Mouse (Mus musculus) heart, embryonic 11.5 days (tissue): Measurements from ENCODE around the gene Psma3. TPM values are rescaled to one million over a fixed set of nuclear protein-coding genes. Genes with fewer than 3 reads are reported as not detected.
A peak's percentile ranks its signal among the peaks of the same experiment; 100 is the strongest.

Source experiments
- ATAC-seq: fragments of 200-750 bp; cut with Nextera tagmentation; replicated peaks from 2 replicates; pipeline ENCODE4 v1.8.0; 2017; ENCODE audit warnings: moderate library complexity; ENCODE audit not compliant: insufficient number of reproducible peaks, low FRiP score, low TSS enrichment
- H3K27ac ChIP-seq: fragments of 300-500 bp; sonication (generic); 2 replicates; pipeline ENCODE4 v1.5.1; 2014; ENCODE audit warnings: mild to moderate bottlenecking, low read depth, low read length
- H3K27me3 ChIP-seq: fragments of 300-500 bp; sonication (generic); 2 replicates; pipeline ENCODE4 v1.6.1; 2014; ENCODE audit warnings: mild to moderate bottlenecking, low read length, mixed read lengths; ENCODE audit not compliant: control insufficient read depth, insufficient read depth
- H3K36me3 ChIP-seq: fragments of 300-500 bp; sonication (generic); 2 replicates; pipeline ENCODE4 v1.6.1; 2014; ENCODE audit warnings: mild to moderate bottlenecking, low read length, moderate library complexity, mixed read lengths; ENCODE audit not compliant: control insufficient read depth, insufficient read depth
- H3K4me1 ChIP-seq: fragments of 300-500 bp; sonication (generic); 2 replicates; pipeline ENCODE4 v1.6.1; 2014; ENCODE audit warnings: low read length; ENCODE audit not compliant: control insufficient read depth, insufficient read depth
- H3K4me2 ChIP-seq: fragments of 300-500 bp; sonication (generic); 2 replicates; pipeline ENCODE4 v1.6.1; 2014; ENCODE audit warnings: mild to moderate bottlenecking, moderate library complexity
- H3K4me3 ChIP-seq: fragments of 300-500 bp; sonication (generic); 2 replicates; pipeline ENCODE4 v1.5.1; 2014; ENCODE audit warnings: low read depth, low read length
- H3K9ac ChIP-seq: fragments of 300-500 bp; sonication (generic); 2 replicates; pipeline ENCODE4 v1.6.1; 2014; ENCODE audit warnings: mild to moderate bottlenecking, low read depth, low read length, moderate library complexity
- H3K9me3 ChIP-seq: fragments of 300-500 bp; sonication (generic); replicated peaks from 2 replicates; pipeline ENCODE4 v1.6.1; 2016; ENCODE audit warnings: low read length; ENCODE audit not compliant: control insufficient read depth
- WGBS: fragments of 180-500 bp; shearing (Covaris S2); extraction: QIAGEN DNeasy Blood & Tissue Kit; methylation state at CpG from one replicate; pipeline ENCODE4 v1.1.7; 2014; ENCODE audit not compliant: insufficient replicate concordance; 5-methylcytosine and 5-hydroxymethylcytosine counted together
- polyA plus RNA-seq: library from polyadenylated mRNA; unstranded; fragments of >200 nt; fragmentation: Nextera tagmentation; extraction: Ambion mirVana; gene quantifications from 2 replicates; pipeline ENCODE4 v1.2.1, GENCODE M21; 2014

Gene Psma3
- polyA plus RNA-seq, 1 experiment from 2014 or later = 474 TPM

DNA sequence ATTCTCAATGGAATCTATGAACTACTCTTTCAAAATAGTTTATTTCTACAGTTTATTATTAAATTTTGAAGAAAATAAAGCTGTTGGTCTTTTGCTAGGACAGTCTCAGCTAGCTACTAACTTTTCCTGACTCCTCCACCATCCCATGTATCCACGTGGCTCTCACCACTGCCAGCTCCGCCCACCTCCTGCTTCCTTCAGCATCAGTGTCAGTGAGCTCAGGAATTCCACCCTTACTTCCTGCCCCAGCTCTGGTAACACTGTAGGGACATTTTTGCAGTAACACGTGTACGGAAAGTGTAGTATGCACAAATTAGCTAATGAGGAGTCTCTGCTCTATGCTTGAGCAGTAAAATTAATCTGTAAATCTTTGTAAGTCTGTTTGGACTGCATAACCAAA is 35.3 kb downstream of the Psma3 start:
- WGBS = 41% methylated on average over 4 of the region's 4 CpGs
- no peaks in the 10 kb centered on the region for H3K9me3 ChIP-seq
- ATAC-seq = no peak; the same call in 1 of the 2 replicates
- no peak overlapping the region for H3K27ac ChIP-seq
- peaks cover 31% of the 10 kb centered on the region for H3K4me1 ChIP-seq
- H3K27me3 ChIP-seq = no peaks in the 10 kb centered on the region
- no peak overlapping the region for H3K4me3 ChIP-seq
- no peak overlapping the region for H3K4me2 ChIP-seq
- no peak overlapping the region for H3K9ac ChIP-seq
- peaks cover 21% of the 10 kb centered on the region for H3K36me3 ChIP-seq

DNA sequence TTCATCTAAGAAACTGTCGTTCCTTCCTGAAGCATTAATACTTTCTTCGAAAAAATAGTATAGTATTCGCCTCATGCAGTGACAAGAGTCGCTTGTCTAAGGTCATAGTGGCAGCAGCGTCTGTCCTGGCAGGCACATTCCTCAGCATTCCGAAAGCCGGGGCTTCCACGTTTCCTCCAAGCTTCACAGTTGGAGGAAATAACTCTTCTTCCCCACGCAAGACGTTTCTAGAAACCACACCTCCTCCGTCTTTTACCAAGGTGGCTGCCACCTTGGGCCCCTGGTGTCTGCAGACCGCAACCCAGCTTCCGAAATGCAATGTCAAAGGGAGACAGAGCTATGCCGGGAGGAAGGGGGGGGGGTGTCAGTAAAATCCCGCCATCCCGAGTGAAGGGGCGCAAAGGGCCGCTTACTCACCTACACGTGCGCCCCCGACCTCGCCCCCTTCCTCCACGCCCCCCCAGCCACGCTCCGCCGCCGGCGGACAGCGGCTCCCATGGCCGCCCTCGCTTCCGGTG is 40.5 kb downstream of the Psma3 start:
- Histone ChIP-seq H3K36me3 (peaks cover 3% of the 10 kb centered on the region; the same call in 1 of the 2 replicates), H3K27me3 (no peaks in the 10 kb centered on the region), H3K9me3 (no peaks in the 10 kb centered on the region), H3K9ac (peak overlapping the region; percentile 86), H3K4me1 (peaks cover 25% of the 10 kb centered on the region), H3K4me3 (peak overlapping the region; percentile 99), H3K27ac (peak overlapping the region; percentile 98), H3K4me2 (peak overlapping the region; percentile 82)
- ATAC-seq = peak; percentile 78
- WGBS = under 1% methylated on average over 31 of the region's 32 CpGs

DNA sequence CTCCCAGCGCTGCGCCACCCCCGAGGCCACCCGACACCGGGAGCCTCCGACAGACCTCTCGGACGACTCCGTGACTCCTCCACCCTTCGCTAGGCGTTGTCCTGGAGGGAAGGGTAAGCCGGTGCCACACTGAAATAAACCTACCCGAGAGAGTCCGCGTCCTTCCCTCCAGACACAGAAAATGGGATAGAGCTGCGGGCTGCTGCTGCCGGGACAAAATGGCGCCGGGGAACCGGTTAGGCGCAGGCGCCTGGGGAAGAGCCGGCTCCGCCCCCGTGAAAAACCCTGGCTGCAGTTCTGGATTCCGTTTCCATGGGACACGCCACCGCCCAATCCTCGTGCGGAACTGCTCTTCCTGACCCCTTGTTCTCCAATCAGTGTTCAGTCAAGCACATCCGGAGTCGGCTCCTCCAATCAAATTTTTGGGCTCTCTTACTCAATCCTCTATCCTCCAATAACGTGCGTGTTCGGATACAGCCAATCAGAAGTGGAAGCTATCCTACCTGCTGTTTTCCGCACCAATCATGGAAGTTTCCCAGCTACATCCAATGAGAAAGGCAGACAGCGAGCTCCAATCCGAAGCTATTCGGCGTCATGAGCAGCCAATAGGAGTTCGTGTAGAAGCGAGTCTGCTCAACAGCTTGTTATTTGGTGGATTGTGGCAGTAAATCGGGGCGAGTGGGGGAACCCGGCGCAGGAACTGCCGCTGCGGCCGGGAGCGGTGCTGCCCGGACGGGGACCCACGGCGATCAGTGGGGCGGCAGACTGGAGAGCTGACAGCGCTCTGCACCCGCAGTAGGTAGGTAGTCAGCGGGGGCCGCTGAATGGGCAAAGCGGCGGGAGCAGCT is 41.2 kb downstream of the Psma3 start, which contains the start of gene Arid4a:
TSS of gene Arid4a (plus strand) at position 628 of the 848 bp plus-strand sequence.
- H3K27ac ChIP-seq = peak within 1 kb of the TSS; percentile 98
- WGBS = under 1% methylated on average over 61 of the region's 61 CpGs
- peak; percentile 98 for ATAC-seq
- H3K4me3 ChIP-seq = peak within 1 kb of the TSS; percentile 99
- no peaks in the 10 kb centered on the region for H3K9me3 ChIP-seq
- peak within 1 kb of the TSS; percentile 90 for H3K9ac ChIP-seq
- H3K4me1 ChIP-seq = peaks cover 22% of the 10 kb centered on the region
- H3K27me3 ChIP-seq = no peaks in the 10 kb centered on the region
- peaks cover 2% of the 10 kb centered on the region; the same call in 1 of the 2 replicates for H3K36me3 ChIP-seq
- peak within 1 kb of the TSS; percentile 82 for H3K4me2 ChIP-seq

DNA sequence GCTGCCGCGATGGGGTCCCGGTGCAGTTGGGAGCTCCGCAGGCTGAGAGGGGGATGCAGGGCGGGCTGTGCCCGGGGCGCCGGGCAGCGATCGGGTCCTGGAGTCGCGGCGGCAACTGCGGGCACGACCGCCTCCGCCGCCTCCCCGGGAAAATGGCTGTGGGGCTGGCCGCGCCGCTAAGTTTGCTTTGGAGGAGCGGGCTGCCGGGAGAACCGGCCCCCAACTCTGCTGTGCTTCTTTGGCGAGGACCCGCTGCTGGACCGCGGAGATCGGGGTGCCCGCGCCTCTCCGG is 41.7 kb downstream of the Psma3 start:
- Histone ChIP-seq H3K4me1 (peaks cover 22% of the 10 kb centered on the region), H3K27ac (peak overlapping the region; percentile 94), H3K27me3 (no peaks in the 10 kb centered on the region), H3K4me3 (peak overlapping the region; percentile 99), H3K36me3 (peaks cover 2% of the 10 kb centered on the region; the same call in 1 of the 2 replicates), H3K9me3 (no peaks in the 10 kb centered on the region), H3K9ac (peak overlapping the region; percentile 90), H3K4me2 (peak overlapping the region; percentile 76)
- no peak for ATAC-seq
- WGBS = under 1% methylated on average over 29 of the region's 33 CpGs

DNA sequence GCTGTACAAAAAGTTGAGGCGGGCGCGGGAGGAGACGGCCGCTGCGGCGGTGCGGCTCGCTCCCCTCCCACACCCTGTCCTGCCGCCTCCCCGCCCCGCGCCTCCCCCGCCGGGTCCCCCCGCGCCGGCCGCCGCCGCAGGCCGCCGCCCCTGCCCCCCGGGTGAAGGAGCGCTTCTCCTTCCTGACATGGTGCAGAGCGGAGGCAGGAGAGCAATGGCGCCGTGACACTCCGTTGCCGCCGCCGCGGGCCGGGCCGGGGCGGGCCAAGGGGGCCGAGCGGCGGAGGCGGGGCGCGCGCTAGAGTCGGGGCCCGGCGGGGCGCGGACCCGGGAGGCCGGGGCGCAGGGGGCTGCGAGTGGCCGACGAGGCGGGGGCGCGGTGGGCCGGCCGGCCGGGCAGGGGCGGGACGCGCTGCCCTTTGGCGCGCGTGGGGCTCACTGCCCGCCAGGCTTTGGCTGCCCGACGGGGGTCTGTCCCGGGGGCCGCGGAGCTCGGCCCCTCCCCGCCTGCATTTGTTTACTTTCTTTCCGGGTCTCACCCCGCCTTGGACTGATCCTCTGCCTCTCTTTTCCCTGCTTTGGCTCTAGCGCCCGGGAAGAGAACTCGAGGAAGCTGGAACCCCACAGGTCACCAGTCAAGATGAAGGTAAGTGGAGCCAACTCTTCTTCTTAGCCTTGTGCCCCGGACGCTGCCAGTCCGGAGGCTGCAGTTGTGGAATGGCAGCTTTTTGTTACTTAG is 42.3 kb downstream of the Psma3 start:
- H3K9me3 ChIP-seq = no peaks in the 10 kb centered on the region
- peaks cover 22% of the 10 kb centered on the region for H3K4me1 ChIP-seq
- peak overlapping the region; percentile 99 for H3K4me3 ChIP-seq
- H3K27me3 ChIP-seq = no peaks in the 10 kb centered on the region
- H3K4me2 ChIP-seq = peak overlapping the region; percentile 76
- H3K27ac ChIP-seq = peak overlapping the region; percentile 94
- ATAC-seq = peak; percentile 12; the same call in 1 of the 2 replicates
- H3K36me3 ChIP-seq = peaks cover 5% of the 10 kb centered on the region; the same call in 1 of the 2 replicates
- H3K9ac ChIP-seq = peak overlapping the region; percentile 90
- WGBS = under 1% methylated on average over 54 of the region's 82 CpGs

DNA sequence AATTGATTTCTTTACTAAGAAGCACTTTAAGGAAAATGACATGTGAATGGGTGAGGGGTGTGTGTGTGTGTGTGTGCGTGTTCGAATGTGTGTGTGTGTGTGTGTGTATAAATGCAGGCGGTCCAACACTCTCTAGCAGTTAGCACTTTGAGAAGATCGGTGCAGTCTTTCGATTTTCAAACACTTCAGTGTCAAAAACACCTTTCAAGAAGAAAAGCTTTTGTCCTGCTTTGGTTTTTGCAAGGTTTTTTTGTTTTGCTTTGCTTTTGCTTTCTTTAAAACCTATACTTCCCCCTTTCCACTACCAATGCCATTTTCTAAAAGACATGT is 42.8 kb downstream of the Psma3 start:
- Histone ChIP-seq H3K9ac (peak overlapping the region; percentile 90), H3K27me3 (no peaks in the 10 kb centered on the region), H3K27ac (peak overlapping the region; percentile 94), H3K4me3 (peak overlapping the region; percentile 99), H3K9me3 (no peaks in the 10 kb centered on the region), H3K4me2 (peak overlapping the region; percentile 76), H3K36me3 (peaks cover 5% of the 10 kb centered on the region; the same call in 1 of the 2 replicates), H3K4me1 (peaks cover 17% of the 10 kb centered on the region)
- 15% methylated on average over 5 of the region's 5 CpGs for WGBS
- no peak for ATAC-seq

DNA sequence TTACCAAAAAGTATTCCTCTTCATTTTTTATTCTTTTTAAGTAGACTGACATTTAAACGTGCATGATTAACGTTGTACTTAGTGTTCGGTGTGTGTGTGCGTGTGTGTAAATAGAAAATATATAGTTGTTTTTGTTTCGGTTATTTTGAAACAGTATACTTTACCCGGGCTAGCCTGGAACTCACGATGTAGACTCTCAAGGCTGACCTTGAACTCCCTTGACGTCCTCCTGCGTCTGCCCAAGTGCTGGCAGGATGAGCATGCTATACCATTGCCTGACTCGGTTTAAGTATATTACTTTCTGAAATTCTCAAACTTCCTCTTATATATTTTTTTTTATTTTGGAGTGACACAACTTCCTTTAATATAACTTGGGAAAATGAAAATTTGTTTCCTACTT is 43.4 kb downstream of the Psma3 start:
- Histone ChIP-seq H3K27ac (no peak overlapping the region), H3K4me1 (peaks cover 14% of the 10 kb centered on the region), H3K4me3 (peak overlapping the region; percentile 99), H3K9me3 (no peaks in the 10 kb centered on the region), H3K4me2 (peak overlapping the region; percentile 76), H3K27me3 (no peaks in the 10 kb centered on the region), H3K36me3 (peaks cover 5% of the 10 kb centered on the region; the same call in 1 of the 2 replicates), H3K9ac (no peak overlapping the region)
- WGBS = 79% methylated on average over 10 of the region's 10 CpGs
- ATAC-seq = no peak

DNA sequence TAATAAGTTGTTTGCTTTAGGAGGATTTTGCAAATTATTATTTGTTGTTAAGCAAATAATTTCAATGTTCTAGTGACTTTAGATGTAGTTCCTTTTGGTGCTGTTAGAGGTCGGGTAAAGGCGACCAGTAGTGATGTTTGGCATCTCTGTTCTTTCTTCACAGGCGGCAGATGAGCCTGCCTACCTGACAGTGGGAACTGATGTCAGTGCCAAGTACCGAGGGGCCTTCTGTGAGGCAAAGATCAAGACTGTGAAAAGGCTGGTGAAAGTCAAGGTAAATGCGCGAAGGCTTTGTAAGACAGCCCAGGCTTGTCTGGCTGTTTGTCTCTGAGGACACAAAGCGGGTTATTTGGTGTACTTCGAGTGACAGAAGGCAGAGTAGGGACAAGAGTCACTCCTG is 44.8 kb downstream of the Psma3 start:
- no peak for ATAC-seq
- Histone ChIP-seq H3K4me1 (peaks cover 4% of the 10 kb centered on the region), H3K9ac (no peak overlapping the region), H3K27me3 (no peaks in the 10 kb centered on the region), H3K27ac (no peak overlapping the region), H3K36me3 (peaks cover 9% of the 10 kb centered on the region), H3K9me3 (no peaks in the 10 kb centered on the region), H3K4me3 (no peak overlapping the region), H3K4me2 (no peak overlapping the region)
- 86% methylated on average over 8 of the region's 8 CpGs for WGBS
